Mouse (Mus musculus) natural killer cell, adult 2 months (primary cell): ENCODE data around the gene Ostn.
"Not testable (repeated sequence)": the region's sequence is repeated elsewhere in the genome, so short reads cannot be mapped to it uniquely, and the experiment has no call there.

ENCODE experiments used
- DNase-seq, 2 experiments: peaks; one replicate each; pipeline ENCODE4 v3.0.0; 2022; ENCODE audit warnings: low spot score in 2 of 2

The Ostn gene

DNA sequence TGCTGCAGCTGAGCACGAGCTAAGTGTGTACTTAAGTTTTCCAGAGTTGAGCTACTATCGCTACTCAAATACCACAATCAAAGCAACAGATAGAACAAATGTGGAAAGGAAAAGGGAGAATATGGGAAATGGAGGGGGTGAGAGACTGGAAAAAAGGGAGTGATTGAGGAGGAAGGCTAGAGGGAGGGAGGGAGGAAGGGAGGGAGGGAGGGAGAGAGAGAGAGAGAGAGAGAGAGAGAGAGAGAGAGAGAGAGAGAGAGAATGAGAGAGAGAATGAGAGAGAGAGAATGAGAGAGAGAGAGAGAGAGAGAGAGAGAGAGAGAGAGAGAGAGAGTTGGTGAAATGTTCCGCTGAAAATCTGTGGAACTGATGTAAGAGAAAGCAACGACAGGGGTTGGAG, at the start of gene Ostn:
TSS of gene Ostn (plus strand) at position 301 of the 400 bp plus-strand sequence.
- DNase-seq = not testable (repeated sequence)

DNA sequence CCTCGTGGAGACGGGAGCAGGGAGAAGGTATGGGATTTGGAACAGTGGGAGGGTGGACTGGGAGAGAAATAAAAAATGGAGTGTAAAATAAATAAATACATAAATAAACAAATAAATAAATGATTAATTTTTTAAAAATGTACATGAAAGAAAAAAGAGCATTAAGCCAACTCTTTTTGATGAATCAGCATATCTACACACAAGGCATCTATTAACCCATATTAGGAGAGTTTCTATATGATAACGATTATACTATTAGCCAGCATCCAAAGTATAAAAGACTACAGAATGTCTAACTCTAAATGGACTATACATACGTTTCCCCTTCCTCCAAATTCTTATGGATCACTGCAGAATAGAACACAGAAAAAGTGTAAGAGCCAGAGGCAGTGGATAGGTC, 38.5 kb upstream of the Ostn start:
- DNase-seq = no peak

DNA sequence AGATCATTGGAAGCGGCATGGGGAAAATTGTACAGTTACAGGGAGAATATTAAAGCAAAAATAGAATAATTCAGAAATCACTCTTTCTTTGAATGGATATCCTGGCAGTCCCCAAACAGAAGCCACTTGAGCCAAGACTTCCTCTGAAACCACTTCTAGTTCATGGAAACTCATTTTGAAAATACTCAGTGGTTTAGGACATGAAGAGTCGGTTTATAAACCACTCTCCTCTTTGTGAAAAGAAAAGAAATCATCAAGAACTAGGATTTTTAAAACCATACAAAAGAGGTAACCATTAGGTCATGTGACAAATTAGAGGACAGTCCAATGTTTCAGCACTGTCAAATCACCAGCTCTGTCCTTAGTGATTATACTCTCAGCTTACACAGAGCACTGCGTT, 19.9 kb upstream of the Ostn start:
- DNase-seq = no peak

GRCm38 (mm10) chr16:27296508-27296907, 10.8 kb upstream of the Ostn start:
- DNase-seq = no peak

DNA sequence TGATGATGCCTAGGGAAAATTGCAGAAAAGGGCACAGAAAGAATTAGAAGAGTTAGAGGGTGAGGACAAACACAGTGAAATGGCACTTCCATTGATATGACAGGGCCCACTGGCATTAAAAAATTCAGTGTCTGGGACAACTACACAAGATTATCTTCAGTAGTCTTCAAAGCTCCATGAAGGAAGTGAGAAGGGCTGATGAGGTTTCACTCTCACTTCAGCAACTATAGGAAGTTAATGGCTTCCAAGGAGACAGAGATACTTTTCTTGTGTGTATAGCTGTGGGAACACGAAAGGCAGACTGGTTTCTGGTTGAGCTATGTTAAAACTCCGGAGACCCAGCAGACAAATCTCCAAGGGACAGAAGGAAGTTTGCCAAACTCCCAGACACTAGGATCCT, 10.4 kb upstream of the Ostn start:
- DNase-seq = no peak

DNA sequence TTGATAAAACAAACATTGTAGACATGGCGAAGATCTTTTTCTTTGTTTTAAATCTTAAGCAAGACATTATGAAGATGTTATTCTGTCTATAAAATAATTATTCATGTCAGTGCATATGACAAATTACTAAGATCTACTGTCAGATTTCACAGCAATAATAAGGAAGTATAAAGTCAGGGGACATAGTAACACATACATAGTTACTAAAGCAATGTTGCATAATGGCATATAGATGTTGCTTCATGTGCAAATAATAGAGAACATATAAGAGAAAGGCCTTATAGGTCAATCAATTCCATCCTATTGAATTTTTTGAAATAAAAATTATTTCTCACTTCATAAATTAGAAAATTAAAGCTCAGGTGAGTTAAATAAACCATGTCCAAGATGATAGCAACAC, 11.8 kb downstream of the Ostn start:
- DNase-seq = no peak

DNA sequence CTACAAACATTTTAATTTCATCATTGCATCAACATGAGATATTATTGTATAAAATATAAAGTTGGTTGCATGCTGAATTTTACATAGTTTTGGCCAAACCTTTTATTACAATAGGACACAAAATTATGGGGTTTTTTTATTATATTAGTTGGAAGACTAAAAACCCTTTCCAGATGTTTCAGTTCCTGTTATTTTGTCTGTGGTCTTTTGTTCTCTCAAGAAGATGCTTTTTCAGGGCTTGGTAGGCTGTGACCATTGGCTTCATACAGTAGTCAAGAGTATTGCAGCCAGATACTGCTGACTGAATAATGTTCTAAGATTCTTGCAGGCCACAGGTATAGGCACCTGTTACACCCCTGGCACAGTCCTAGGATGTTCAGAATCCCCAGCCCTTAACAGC, 14.8 kb downstream of the Ostn start:
- no peak for DNase-seq

- DNase-seq = no peak
Observed at GRCm38 (mm10) chr16:27326463-27326862, 19.2 kb downstream of the Ostn start.

GRCm38 (mm10) chr16:27347521-27347920, 40.2 kb downstream of the Ostn start:
- no peak for DNase-seq

DNA sequence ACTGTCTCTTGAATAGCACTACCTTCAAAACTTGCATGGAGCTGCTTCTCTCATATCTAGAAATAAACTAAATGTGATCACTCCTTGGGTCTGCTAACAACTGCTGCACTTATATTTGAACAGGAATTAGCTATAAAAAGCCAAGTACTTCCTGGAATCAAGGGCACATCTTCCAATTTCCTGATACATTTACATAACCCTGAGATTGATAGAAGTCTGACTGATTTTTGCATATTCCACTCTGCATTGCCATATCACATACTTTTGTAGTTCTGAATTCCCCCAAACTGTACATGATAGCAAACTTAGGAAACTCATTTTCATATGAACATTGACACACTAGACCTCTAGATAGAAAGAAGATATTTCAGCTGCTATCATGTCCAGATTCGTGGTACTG, 41.1 kb downstream of the Ostn start:
- no peak for DNase-seq

DNA sequence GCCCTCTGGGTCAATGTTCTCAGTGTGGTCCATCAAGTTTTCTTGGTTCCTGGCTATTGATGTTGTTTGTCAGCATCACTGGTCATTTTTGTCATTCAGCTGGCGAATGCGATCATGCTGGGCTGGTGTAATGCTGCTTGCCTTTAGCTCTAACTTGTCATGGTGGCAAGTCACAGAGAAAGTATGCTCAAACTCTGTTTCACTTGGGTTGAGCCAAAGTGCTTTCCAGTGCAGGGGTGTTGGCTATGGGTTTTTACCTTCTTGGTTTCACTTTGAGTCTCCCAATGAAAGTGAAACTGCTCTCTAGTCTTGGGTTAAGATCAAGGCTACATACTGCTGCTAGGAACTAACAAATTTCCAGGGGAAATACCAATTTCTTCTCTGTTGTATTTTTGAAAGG, 41.9 kb downstream of the Ostn start:
- DNase-seq = peak; percentile 13 to 28

GRCm38 (mm10) chr16:27349878-27350532, 42.7 kb downstream of the Ostn start:
- DNase-seq = no peak

- DNase-seq = no peak
Observed at GRCm38 (mm10) chr16:27354464-27354863, 47.2 kb downstream of the Ostn start.

- no peak for DNase-seq
Observed at GRCm38 (mm10) chr16:27360059-27360458, 52.8 kb downstream of the Ostn start.

GRCm38 (mm10) chr16:27370191-27370590, 62.9 kb downstream of the Ostn start, which contains the start of gene Uts2b:
Gene Uts2b (minus strand): TSS chr16:27370239.
- DNase-seq = no peak

GRCm38 (mm10) chr16:27370700-27371099, 63.4 kb downstream of the Ostn start:
- no peak for DNase-seq

DNA sequence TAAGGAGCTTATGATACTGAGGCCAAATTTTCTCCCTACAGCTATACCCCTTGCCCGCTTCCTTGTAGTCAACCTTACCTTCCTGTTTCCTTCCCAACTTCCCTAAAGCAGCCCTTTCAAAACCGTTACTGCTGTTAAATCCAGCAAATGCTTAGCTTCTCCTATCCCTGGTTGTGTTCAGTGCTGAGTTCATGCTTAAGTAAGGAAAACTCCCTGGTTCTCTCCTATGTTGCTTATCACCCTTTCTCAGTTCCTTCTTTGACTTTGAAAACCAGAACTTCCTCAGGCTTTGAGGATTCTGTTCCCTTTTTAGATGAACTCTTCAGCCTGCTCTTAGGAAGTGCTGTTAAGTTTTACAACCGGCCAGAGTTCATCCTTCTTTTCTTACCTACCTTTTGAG, 66.8 kb downstream of the Ostn start:
- DNase-seq = no peak

GRCm38 (mm10) chr16:27375318-27375717, 68.0 kb downstream of the Ostn start:
- no peak for DNase-seq

- DNase-seq = no peak
Observed at GRCm38 (mm10) chr16:27376556-27376955, 69.3 kb downstream of the Ostn start.

DNA sequence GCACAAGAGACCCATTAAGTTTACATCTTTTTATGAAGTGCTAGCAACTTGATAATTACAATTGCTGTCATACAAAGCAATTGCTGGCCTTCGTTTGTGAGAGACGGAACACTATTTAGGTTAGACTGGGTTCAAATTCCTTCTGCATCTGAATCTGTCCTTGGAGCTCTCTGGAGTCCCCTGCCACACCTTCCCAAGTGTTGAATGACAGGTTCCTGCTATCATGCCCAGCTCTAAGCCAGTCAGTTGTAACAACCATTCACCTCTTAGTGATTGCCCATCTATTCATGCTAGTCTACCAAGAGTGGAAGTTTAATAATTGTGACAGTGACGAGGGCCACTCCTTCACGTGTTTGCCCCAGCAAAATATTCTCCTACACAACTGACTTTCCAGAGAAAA, 74.9 kb downstream of the Ostn start:
- DNase-seq = no peak

DNA sequence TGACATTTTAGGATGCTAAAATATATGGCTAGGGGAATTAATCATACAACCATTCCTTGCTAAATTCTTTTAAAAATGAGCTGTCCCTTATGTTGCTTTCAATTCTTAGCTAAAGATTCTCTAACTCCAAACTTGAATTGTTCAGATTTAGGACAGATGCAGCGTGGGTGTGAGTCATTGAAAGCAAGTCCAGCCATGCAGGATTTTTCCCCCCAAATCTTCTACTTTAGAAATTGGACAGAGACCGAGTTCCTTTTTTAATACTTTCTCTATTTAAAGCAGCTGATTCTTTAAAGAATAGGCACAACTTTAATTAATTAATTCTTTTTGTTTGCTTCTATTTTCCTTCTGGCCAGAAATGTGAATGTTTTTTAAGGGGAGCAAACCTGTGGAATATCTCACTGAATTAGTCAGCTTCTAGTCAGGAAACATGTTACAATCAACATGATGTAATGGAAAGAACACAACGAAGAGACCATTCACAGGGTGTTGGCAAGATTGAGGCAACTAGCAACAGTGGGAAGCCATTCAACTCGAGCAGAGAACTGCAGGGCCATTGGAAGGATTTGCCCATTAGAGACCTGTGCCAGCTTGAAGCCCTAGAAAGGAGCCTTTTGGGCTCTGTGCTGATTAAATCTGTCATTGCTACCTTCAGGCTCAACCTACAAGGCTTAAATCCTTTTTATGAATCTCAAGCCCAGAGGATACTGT, 77.8 kb downstream of the Ostn start:
- no peak for DNase-seq

DNA sequence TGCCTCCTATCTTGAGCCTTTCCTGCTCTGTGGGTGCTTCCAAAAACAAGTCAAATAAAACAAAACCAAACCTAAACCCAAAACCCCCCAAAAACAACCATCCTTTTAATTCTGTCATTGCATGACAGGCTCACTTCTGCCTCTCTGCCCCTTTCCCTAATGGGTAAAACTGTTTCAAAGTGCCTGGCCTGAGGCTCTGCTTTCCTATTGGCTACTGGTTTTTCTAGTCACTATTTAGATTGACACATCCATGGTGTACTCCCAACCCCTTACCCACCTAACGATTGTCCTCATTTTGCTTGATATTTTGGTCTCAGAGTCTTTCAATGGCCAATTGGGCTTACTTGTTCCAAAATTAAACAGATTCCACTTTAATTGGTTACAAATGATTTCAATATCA, 78.4 kb downstream of the Ostn start:
- no peak for DNase-seq

DNA sequence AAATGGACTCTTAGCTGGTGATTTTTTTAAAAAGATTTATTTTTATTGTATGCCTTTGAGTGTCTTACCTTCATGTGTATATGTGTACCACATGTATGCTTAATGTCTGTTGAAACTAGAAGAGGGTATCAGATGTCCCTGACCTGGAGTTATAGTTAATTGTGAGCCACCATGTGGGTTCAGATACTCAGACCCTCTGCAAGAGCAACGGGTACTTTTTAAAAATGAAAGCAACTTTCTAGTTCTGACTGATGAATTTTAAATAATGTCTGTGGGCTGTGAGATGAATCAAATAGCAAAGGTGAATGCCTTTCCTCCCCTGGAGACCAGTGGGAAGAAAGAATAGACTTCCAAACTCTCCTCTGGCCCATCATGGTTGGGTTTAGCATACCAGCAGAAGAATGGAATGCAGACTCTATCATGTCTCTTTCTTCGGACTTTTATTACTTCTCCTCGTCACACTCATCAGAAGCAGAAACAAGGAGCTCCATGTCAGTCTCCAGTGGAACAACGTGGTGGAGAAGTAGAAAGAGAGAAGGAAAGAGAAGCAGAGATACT, 79.6 kb downstream of the Ostn start:
- no peak for DNase-seq
